Mouse (Mus musculus): ENCODE data around the gene Tpx2.

Tpx2 gene

GRCm38 (mm10) chr2:152943568-152943967 lies 95.8 kb downstream of the Tpx2 start:
- DNase-seq (ENCODE audit: low spot score in 2 of 2), result no peak

- no peak for DNase-seq (ENCODE audit: low spot score in 2 of 2)
Observed at GRCm38 (mm10) chr2:152944013-152944412, 96.2 kb downstream of the Tpx2 start.

Data from thymus, postnatal 10 days (tissue).